Mouse (Mus musculus) heart, embryonic 16.5 days (tissue): ENCODE data around the gene Fgd4. TPM values are rescaled to one million over a fixed set of nuclear protein-coding genes. Genes with fewer than 3 reads are reported as not detected.
A peak's percentile ranks its signal among the peaks of the same experiment; 100 is the strongest.
"Not testable (repeated sequence)": the region's sequence is repeated elsewhere in the genome, so short reads cannot be mapped to it uniquely, and the experiment has no call there.

Experiments used
- ATAC-seq: fragments of 200-750 bp; cut with Nextera tagmentation; replicated peaks from 2 replicates; pipeline ENCODE4 v1.8.0; 2017; ENCODE audit warnings: moderate number of reproducible peaks; ENCODE audit not compliant: insufficient read depth, low FRiP score; ENCODE audit errors: extremely low read depth
- H3K27ac ChIP-seq: fragments of 300-500 bp; sonication (generic); 2 replicates; pipeline ENCODE4 v1.5.1; 2014; ENCODE audit warnings: mild to moderate bottlenecking, low read length, control low read depth, moderate library complexity
- H3K27me3 ChIP-seq: fragments of 300-500 bp; sonication (generic); 2 replicates; pipeline ENCODE4 v1.6.1; 2014; ENCODE audit warnings: low read length, mixed read lengths; ENCODE audit not compliant: control insufficient read depth, insufficient read depth
- H3K36me3 ChIP-seq: fragments of 300-500 bp; sonication (generic); 2 replicates; pipeline ENCODE4 v1.6.1; 2014; ENCODE audit not compliant: control insufficient read depth, insufficient read depth
- H3K4me1 ChIP-seq: fragments of 300-500 bp; sonication (generic); 2 replicates; pipeline ENCODE4 v1.6.1; 2014; ENCODE audit warnings: low read length, mixed read lengths; ENCODE audit not compliant: control insufficient read depth, insufficient read depth
- H3K4me2 ChIP-seq: fragments of 300-500 bp; sonication (generic); 2 replicates; pipeline ENCODE4 v1.6.1; 2014; ENCODE audit warnings: low read depth, mild to moderate bottlenecking, control low read depth, low read length
- H3K4me3 ChIP-seq: fragments of 300-500 bp; sonication (generic); 2 replicates; pipeline ENCODE4 v1.5.1; 2014; ENCODE audit warnings: mild to moderate bottlenecking, control low read depth, low read length
- H3K9ac ChIP-seq: fragments of 300-500 bp; sonication (generic); 2 replicates; pipeline ENCODE4 v1.6.1; 2014; ENCODE audit warnings: low read length, control low read depth
- H3K9me3 ChIP-seq: fragments of 300-500 bp; sonication (generic); replicated peaks from 2 replicates; pipeline ENCODE4 v1.6.1; 2016; ENCODE audit warnings: low read length; ENCODE audit not compliant: control insufficient read depth
- WGBS: fragments of 180-500 bp; shearing (Covaris S2); extraction: QIAGEN DNeasy Blood & Tissue Kit; methylation state at CpG from one replicate; pipeline ENCODE4 v1.1.7; 2014; 5-methylcytosine and 5-hydroxymethylcytosine counted together
- polyA plus RNA-seq: library from polyadenylated mRNA; unstranded; fragments of >200 nt; fragmentation: Nextera tagmentation; extraction: Ambion mirVana; gene quantifications from 2 replicates; pipeline ENCODE4 v1.2.1, GENCODE M21; 2015

The Fgd4 gene
- polyA plus RNA-seq, 1 experiment from 2014 or later, result 11.4 TPM

GRCm38 (mm10) chr16:16554098-16554497 lies 46.3 kb downstream of the Fgd4 start:
- Histone ChIP-seq H3K4me2 (no peak overlapping the region), H3K9me3 (no peaks in the 10 kb centered on the region), H3K27me3 (no peaks in the 10 kb centered on the region), H3K36me3 (no peaks in the 10 kb centered on the region), H3K4me3 (no peak overlapping the region), H3K27ac (peak overlapping the region; percentile 11; the same call in 1 of the 2 replicates), H3K4me1 (peaks cover 5% of the 10 kb centered on the region), H3K9ac (no peak overlapping the region)
- WGBS, result 55% methylated on average over 2 of the region's 2 CpGs
- no peak for ATAC-seq

- peaks cover 5% of the 10 kb centered on the region for H3K4me1 ChIP-seq
- H3K4me3 ChIP-seq, result no peak overlapping the region
- WGBS, result 28% methylated on average over 2 of the region's 2 CpGs
- no peak for ATAC-seq
- H3K27ac ChIP-seq, result no peak overlapping the region
- no peak overlapping the region for H3K4me2 ChIP-seq
- H3K9me3 ChIP-seq, result no peaks in the 10 kb centered on the region
- H3K36me3 ChIP-seq, result no peaks in the 10 kb centered on the region
- no peak overlapping the region for H3K9ac ChIP-seq
- no peaks in the 10 kb centered on the region for H3K27me3 ChIP-seq
Observed at GRCm38 (mm10) chr16:16552197-16552596, 48.2 kb downstream of the Fgd4 start.

- H3K27ac ChIP-seq, result no peak overlapping the region
- H3K9me3 ChIP-seq, result no peaks in the 10 kb centered on the region
- no peak overlapping the region for H3K4me3 ChIP-seq
- WGBS, result 76% methylated on average over 2 of the region's 2 CpGs
- no peaks in the 10 kb centered on the region for H3K36me3 ChIP-seq
- no peaks in the 10 kb centered on the region for H3K27me3 ChIP-seq
- H3K4me2 ChIP-seq, result no peak overlapping the region
- H3K4me1 ChIP-seq, result peaks cover under 1% of the 10 kb centered on the region; the same call in 1 of the 2 replicates
- ATAC-seq, result no peak
- no peak overlapping the region for H3K9ac ChIP-seq
Observed at GRCm38 (mm10) chr16:16549105-16549504, 51.2 kb downstream of the Fgd4 start.

GRCm38 (mm10) chr16:16546657-16547056 lies 53.7 kb downstream of the Fgd4 start:
- Histone ChIP-seq H3K4me1 (peaks cover 5% of the 10 kb centered on the region), H3K9ac (no peak overlapping the region), H3K36me3 (no peaks in the 10 kb centered on the region), H3K4me2 (no peak overlapping the region), H3K4me3 (no peak overlapping the region), H3K27ac (no peak overlapping the region), H3K9me3 (no peaks in the 10 kb centered on the region), H3K27me3 (no peaks in the 10 kb centered on the region)
- ATAC-seq, result no peak
- 69% methylated on average over 1 of the region's 1 CpGs for WGBS

GRCm38 (mm10) chr16:16542956-16543441 lies 57.4 kb downstream of the Fgd4 start:
- Histone ChIP-seq H3K9ac (no peak overlapping the region), H3K36me3 (no peaks in the 10 kb centered on the region), H3K4me2 (no peak overlapping the region), H3K4me3 (no peak overlapping the region), H3K27ac (peak overlapping the region; percentile 53), H3K4me1 (peaks cover 5% of the 10 kb centered on the region), H3K27me3 (no peaks in the 10 kb centered on the region), H3K9me3 (no peaks in the 10 kb centered on the region)
- 24% methylated on average over 3 of the region's 3 CpGs for WGBS
- 0 out of 2 replicates have a peak, but pooled peaks have one; percentile 32 for ATAC-seq

GRCm38 (mm10) chr16:16539396-16539795 lies 61.0 kb downstream of the Fgd4 start:
- H3K27me3 ChIP-seq, H3K27ac ChIP-seq, H3K4me3 ChIP-seq, H3K9me3 ChIP-seq, ATAC-seq, H3K9ac ChIP-seq, H3K4me2 ChIP-seq, H3K4me1 ChIP-seq, H3K36me3 ChIP-seq: not testable (repeated sequence)
- 72% methylated on average over 2 of the region's 2 CpGs for WGBS

GRCm38 (mm10) chr16:16535232-16535631 lies 65.1 kb downstream of the Fgd4 start:
- Histone ChIP-seq H3K9me3 (no peaks in the 10 kb centered on the region), H3K27me3 (no peaks in the 10 kb centered on the region), H3K4me1 (no peaks in the 10 kb centered on the region), H3K36me3 (no peaks in the 10 kb centered on the region), H3K4me2 (no peak overlapping the region), H3K9ac (no peak overlapping the region), H3K4me3 (no peak overlapping the region), H3K27ac (no peak overlapping the region)
- WGBS, result 61% methylated on average over 2 of the region's 2 CpGs
- ATAC-seq, result no peak

- Histone ChIP-seq H3K27me3 (no peaks in the 10 kb centered on the region), H3K4me1 (peaks cover 25% of the 10 kb centered on the region), H3K9me3 (no peaks in the 10 kb centered on the region), H3K4me3 (no peak overlapping the region), H3K36me3 (no peaks in the 10 kb centered on the region), H3K9ac (no peak overlapping the region), H3K4me2 (no peak overlapping the region), H3K27ac (no peak overlapping the region; the same call in 1 of the 2 replicates)
- ATAC-seq, result no peak
- 52% methylated on average over 3 of the region's 3 CpGs for whole genome bisulfite sequencing
Observed at GRCm38 (mm10) chr16:16528014-16528413, 72.3 kb downstream of the Fgd4 start.

- peak overlapping the region; percentile 61 for H3K4me2 ChIP-seq
- no peaks in the 10 kb centered on the region for H3K9me3 ChIP-seq
- H3K9ac ChIP-seq, result peak overlapping the region; percentile 68
- no peaks in the 10 kb centered on the region for H3K27me3 ChIP-seq
- 28% methylated on average over 8 of the region's 8 CpGs for WGBS
- H3K36me3 ChIP-seq, result no peaks in the 10 kb centered on the region
- peak; percentile 83; the same call in 1 of the 2 replicates for ATAC-seq
- peaks cover 25% of the 10 kb centered on the region for H3K4me1 ChIP-seq
- H3K27ac ChIP-seq, result peak overlapping the region; percentile 69
- H3K4me3 ChIP-seq, result peak overlapping the region; percentile 50
Observed at GRCm38 (mm10) chr16:16527267-16527666, 73.1 kb downstream of the Fgd4 start.
